Mouse (Mus musculus): ENCODE data around the gene Kcnh7. TPM values are rescaled to one million over a fixed set of nuclear protein-coding genes. Genes with fewer than 3 reads are reported as not detected.
A peak's percentile ranks its signal among the peaks of the same experiment; 100 is the strongest.

The Kcnh7 gene
- total RNA-seq, 4 experiments from 2014 or later, result 0.03 to 0.30 (median 0.06) TPM

DNA sequence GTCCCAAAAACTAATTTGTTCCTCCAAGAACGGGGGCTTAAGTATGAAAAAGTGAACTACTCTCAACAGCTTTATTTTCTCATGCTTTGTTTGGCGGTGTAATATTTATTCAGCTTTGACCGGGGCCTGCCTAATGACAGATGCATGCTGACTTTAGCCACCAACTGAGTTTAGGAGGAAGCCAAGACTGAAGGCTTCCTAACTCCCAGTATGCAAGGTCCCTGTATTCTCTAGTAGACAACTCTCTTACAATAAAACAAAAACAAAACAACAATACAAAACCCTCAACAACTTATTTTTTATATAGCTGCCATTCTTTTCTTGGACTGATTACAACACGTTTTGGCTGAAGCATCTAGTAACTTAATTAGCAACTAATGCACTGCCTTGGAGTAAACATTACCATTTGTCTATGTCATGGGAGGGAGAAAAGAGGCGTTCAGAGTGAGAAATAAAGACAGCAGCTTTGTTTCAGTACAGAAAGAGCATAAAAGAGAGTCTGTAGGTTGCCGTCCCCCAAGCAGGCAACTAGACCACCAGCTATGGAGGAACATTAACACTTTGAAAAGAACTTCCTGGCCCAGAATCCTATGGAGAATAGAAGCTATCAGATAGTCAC, 537.3 kb downstream of the Kcnh7 start:
- no peak for DNase-seq (ENCODE audit: low spot score)

DNA sequence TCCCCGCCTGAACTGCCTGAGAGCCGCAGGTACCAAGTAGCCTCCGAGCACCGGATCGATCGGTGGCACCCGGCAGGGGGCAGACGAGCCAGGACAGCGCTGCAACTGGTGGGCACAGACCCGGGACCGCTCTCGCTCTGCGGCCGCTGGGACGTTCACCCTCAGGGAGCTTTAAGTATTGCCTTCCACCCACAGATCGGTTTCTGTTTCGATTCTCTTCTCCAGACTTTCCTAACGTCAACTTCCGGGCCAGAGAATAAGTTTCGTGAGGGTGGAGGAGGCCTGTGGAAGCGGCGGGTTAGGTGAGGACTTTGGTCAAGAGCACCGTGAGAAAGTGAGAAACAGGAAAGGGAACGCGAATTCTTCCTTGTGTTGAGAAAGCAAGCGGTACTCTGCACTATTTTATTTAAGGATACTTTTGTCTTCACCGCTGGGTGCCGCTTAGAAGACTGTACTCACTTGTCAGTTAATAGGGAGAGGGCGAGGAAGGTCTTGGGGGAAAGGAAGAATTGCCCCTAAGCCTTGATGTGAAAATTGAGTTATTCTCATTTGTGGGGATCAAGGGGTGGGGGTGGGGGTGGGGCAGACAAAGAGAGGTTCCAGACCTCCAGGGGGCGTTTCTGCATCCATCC, 538.0 kb downstream of the Kcnh7 start, which contains the start of gene Ifih1:
Ifih1 (minus strand) TSS at position 242 of the 632 bp plus-strand sequence.
- peak; percentile 80 for DNase-seq (ENCODE audit: low spot score)

DNA sequence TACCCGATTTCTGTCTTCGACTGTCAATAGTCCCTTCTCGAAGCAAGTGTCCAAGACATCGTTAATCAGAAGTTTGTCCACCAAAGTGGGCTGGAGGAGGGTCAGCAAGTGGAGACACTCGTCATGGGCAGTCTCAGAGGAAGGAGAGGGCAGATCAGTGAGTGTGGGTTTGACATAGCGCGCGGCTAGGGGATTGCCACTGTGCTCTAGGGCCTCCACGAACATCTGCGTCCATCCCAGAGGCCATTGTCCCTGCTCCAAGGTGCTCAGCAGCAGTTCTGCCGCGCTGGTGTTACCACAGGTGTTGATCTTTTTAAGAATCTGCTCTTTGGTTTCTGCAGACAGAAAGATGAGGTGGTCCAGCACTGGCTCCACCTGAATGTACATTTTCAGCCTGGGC, 538.6 kb downstream of the Kcnh7 start:
- DNase-seq (ENCODE audit: low spot score), result peak; percentile 11

DNA sequence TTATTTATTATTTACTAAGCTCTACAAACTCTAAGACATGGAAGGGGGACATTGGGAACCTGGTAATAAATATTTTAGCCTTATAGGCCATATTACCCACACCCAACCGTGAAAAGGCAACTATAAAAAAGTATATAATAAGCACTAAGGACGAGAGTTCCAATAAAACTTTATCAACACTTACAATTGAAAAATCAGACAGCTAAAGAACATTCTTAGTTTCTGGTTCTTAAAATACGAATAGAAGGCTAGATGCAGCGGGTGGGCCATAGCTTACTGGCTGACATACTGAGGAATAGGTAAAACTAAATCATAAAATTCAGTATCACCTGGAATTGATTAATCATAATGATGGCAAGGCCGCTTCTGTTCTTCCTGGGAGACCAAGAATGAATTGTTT, 539.2 kb downstream of the Kcnh7 start:
- DNase-seq (ENCODE audit: low spot score), result no peak
